Mouse (Mus musculus): ENCODE results near the gene Exosc1. TPM values are rescaled to one million over a fixed set of nuclear protein-coding genes. Genes with fewer than 3 reads are reported as not detected.
A peak's percentile ranks its signal among the peaks of the same experiment; 100 is the strongest.
"Not testable (repeated sequence)": the region's sequence is repeated elsewhere in the genome, so short reads cannot be mapped to it uniquely, and the experiment has no call there.

Gene Exosc1
- polyA plus RNA-seq (2012; rRNA removed) = 29.5 and 31.0 TPM in 2 replicates

DNA sequence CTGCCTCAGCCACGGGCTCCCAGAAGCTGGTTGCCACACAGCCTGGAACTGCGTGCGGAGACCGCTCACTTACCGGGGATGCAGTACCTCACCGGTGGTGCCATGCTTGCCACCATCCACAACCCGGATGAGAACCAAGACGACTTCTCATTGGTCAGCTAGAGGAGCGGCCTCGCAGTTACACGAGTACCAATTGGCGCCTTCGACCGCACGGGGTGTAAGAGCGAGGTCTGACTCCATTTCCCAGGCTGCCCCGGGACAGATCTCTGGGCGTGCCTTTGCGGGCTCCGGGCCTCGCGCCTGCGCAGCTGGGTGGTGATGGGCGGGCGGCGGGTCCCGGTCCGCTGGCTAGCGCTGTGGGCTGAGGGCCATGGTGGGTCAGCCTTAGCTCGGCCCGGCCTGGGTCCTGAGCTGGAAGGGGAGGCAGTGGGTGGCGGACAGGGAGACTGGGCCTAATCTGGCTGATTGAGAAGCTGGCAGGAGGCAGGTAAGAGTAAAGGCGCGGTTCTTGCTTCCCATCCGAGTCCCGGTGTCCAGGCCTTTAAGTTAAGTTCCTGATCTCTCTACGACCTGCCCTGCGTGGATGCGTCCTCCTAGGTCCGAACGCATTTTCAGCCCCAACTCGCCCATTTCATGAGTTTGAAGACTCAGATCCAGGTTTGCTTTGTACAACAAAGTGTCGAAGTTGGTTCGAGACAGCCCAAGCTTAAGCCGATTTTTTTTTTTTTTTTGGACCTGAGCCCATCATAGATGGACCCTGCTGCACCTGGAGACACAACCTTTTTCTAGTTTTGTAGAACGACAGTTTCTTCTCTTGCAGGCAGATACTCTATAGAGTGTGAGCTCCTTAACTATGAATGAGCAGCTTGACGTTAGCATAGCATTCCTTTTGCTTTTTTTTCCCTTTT, at the start of gene Exosc1, which contains the start of gene Zdhhc16:
TSS of gene Exosc1 (minus strand) at position 245 of the 908 bp plus-strand sequence.
TSS of gene Zdhhc16 (plus strand) at position 302 of the 908 bp plus-strand sequence.
- peak; percentile 98 for DNase-seq (ENCODE audit: low spot score)

DNA sequence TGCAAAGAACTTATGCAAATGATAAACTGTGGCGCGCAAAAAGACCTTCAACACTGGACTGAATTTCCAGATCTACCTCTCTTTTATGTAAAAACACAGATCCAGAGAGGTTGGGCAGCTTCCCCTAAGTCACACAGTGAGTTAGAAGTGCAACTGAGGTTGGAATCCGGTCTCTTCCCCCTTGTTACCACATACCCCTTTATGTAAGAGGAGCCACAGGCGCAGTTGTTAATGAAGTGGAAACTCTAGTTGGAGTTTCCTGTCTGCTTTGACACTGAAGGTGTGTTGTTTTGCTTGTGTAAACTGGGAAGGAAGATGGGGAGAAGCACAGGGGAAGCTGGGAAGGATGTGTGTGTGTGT, 49.5 kb upstream of the Exosc1 start:
- no peak for DNase-seq (ENCODE audit: low spot score)

DNA sequence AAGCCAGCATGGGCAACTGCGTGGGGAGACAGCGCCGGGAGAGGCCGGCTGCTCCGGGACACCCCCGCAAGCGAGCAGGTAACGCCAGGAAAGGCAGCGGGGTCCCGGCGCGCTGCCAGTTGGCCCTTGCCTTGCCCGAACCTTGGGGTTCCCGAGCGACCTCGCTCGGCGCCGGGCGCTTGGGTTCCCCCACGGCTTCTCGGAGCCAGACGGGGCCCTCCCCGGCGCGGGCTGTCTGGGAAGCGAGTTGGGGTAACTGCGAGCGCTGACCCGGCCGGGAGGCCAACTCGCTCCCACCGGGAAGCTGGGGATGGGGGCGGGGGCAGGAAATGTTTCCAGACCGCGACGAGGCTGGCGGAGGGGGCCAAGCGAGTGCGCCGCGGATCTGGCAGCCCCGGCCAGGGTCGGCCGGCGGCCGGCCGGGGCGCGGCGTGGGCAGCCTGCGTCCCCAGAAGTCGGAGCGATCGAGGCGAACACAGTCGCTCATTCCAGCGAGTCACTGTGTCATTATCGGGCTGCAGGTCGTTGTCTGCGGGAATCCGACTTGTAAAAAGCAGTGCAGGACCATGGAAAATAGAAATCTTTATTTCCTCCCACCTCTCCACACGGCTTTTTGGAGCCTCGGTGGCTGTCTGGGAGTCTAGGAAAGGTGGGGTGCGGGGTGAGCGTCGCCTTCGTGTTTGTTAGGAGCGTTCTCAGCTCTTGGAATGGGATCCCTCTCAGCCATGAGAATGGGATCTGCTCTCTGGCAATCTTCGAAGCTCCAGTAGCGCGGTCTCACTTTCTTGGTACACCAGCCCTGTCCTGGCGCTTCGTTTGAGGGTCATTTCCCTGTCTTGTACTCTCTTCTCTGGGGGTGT, 48.9 kb upstream of the Exosc1 start:
- DNase-seq (ENCODE audit: low spot score) = no peak

DNA sequence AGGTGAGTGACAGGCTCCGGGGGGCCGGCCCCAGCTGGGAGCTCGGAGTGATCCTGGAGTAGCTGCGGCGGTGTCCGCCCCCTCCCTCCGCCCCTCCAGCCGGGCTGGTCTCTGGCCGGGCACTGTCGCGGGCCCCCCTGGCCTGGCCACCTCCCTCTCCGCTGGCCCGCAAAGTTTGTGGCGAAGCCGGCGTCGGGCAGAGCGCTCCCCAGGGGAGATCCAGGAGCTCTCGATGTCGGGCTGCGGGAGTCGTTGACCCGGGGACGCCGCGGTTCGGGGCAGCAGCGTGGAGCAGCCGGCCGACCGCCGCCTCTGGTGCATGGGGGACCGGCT, 48.3 kb upstream of the Exosc1 start, which contains the start of gene Ubtd1:
TSS of gene Ubtd1 (plus strand) at position 169 of the 333 bp plus-strand sequence.
- DNase-seq (ENCODE audit: low spot score) = no peak

DNA sequence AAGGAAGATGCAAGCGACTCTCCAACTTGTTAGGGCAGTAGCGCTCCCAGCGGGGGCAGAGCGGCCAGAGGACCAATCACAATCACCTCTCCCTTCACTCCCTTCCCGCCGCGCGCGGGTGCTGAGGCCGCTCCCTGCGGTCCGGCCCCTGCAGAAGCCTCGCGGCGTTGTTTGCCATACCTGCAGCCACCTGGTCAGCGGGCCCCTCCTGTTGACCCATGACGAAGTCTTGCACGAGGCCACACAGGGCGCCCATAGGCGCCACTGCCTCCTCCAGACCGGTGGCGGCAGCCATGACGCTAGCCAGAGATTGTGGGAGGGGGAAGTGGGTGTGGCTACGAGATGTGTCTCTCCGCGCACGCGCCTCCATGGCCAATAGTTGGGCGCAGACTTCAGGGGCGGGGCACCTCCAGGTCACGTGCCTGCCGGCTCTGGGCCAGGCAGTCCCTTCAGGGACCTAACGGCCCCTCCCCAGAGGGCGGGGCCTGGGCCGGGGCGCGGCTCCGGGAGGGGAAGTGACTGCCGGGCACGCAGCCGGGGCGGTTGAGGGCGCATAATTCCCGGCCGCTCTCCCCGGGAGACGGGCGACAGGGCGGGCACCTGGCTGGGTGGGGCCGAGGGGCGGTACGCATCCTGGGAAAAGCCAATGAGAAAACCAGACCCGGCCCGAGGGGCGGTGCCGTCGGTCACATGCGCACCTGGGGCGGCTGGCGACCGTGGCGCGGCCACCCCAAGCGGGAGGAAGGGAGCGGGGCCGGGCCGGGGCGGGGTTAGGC, 47.8 kb upstream of the Exosc1 start, which contains the start of gene Mms19:
TSS of gene Mms19 (minus strand) at position 339 of the 776 bp plus-strand sequence.
- peak; percentile 99 for DNase-seq (ENCODE audit: low spot score)

DNA sequence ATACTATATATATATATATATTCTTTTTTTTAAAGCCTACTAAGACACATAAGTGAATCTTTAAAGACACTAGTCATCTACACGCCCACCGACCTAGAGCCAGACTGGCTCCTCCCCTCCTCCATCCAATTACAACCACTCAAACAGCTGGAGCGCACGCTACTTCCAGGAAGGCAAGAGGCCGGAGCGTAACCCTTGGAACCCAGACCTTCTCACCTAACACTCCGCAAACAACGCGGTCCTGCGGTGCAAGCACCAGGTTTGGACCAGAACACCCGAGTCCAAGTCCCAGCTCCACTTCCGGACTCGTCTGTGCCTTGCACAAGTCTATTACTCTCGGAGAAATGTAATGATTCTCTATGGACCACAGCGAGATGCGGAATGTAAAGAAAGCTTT, 47.2 kb upstream of the Exosc1 start:
- peak; percentile 38 for DNase-seq (ENCODE audit: low spot score)

DNA sequence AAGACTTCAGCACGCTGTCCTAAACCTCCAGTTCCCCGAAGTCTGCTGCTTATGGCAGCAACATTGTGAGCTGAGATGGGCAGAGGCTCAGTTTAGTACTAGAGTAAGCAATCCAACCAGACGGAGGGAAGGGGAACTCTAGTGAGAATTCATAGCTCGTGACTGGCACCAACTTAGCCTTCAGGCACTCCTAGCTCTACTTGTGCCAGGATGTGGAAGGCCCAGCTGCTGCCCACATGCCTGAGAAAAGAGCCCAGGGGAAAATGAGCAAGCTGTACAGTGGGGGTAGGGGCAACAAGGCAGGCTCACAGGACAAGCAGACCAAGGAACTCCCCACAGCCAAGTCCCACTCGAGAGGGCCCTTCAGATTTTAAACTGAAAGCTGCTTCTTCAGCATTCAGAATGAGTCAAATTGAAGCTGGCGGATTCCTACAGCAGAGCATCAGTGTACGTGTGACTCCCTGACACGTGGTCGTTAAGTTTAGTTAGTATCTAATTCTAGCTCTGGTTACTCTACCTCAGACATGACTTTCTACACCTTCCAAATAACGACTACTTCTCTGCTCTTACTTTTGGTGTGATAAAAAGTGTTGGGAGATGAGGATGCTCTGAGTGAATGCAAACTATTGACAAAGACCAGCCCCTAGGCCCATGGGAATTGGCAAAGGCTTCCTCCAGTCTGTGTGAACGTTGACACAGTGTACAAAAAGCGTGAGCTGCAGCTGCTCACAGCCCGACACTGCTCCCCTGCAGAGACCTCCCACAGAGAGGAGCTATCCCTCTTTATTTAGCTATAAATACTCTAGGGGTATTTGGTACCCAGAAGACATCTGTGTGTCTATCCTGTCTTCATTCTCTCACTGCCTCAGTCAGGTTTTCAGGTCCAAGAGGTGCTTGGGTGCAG, 40.9 kb upstream of the Exosc1 start:
- no peak for DNase-seq (ENCODE audit: low spot score)

DNA sequence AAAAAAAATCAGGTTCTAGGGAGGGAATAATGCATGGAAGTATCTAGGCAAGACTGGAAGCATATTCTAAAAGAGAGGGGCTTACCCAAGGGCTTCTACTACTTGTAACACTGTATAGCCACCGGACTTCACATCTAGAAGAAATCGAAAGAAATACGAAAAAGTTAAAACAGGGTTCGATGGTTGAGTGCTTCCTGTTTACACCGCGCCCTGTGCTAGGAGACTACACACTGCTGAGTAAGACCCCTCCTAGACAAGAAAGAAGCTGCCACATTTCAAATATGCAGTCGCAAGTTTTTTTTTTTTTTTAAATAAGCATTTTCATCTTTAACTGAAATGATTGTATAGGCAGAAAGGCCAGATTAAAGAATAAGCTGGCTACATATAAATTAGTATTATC, 36.4 kb upstream of the Exosc1 start:
- no peak for DNase-seq (ENCODE audit: low spot score)

DNA sequence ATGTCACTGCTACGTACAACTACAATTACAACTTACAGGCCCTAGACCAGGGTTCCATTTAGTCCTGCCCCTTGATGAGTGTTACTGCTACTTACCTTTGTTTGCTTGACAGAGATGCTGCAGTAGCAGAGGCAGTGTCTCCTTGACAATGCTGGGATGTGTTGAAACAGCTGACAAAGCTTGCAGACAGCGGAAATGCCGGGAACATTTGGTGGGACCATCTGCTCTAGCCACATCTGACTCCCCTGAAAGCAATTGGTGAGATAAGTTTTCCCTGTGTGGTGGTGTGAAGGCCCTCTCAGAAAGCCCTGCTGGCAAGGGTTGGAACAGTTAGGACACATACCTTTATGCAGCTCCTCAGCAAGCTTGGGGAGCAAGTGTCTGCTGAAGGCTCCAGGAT, 20.4 kb upstream of the Exosc1 start:
- DNase-seq (ENCODE audit: low spot score) = no peak

DNA sequence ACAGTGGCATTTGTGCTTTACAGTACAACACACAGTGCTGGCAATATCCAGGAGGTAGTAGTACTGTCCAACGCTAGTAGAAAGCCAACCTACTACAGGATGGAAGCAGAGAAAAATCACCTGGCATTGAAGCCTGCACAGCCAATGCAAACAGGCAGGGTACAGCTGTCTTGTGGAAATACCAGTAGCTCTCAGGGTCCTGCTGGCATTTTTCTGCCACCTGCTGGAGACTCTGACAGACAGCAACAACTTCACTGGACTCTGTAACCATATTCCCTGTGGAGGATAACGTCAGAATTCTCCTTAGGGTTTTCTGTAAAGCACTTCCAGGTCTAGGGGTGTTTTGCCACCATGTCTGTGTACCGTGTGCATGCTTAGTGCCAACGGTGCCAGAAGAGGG, 19.1 kb upstream of the Exosc1 start:
- no peak for DNase-seq (ENCODE audit: low spot score)

DNA sequence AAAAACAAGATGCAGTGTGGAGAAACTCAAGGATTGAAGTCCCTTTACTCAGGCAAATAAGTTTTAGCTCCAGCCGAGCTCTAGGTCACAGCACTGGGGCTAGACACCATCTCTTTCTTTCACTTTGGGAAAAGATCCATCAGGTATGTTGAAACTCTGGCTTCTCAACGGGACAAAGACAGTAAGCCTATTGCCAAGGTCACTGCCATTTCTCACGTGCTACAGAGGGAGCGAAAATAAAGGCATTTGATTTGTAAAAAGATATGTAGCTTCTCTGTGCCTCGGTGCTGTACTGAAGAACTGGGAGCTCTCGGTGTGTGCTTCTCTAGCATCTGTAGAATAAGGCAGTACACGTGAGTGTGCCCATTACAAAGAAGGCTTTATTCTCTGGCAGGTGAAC, 10.6 kb upstream of the Exosc1 start:
- DNase-seq (ENCODE audit: low spot score) = no peak

DNA sequence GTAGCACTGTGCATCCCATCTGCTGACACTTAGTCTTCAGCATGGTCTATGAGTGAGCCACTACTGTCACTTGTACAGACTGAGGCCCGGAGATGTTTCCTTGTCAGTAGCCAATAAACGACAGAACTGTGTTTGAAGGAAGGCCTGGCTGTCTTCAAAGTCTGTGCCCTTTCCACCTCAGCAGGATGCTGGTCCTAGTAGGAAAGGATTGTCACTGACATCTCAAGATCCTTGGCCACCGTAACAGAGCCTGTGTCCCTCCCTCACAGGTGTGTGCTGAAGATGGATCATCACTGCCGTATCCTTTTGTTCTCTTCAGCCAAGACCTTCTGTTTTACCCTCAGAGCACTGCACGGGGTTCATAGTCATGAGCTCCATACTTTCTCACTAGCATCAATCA, 5.3 kb upstream of the Exosc1 start:
- DNase-seq (ENCODE audit: low spot score) = no peak

DNA sequence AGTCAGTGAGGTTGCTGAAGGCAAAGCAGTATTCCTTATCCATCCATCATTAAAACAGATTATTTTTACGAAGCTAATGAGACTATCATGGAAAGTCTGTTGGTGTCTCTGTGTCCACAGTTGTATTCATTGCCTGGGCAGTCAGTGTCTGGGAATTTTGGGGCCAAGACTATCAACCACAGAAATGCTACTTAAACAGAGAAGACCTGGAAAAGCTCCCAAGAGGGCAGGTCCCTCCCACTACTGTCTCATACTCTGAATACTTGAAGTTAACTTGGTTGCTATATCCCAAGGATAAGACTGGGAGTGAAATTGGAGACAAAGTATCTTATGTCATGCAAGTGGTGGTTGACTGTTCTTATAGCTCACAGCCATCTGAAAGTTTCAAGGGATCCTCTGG, 2.7 kb upstream of the Exosc1 start:
- no peak for DNase-seq (ENCODE audit: low spot score)

DNA sequence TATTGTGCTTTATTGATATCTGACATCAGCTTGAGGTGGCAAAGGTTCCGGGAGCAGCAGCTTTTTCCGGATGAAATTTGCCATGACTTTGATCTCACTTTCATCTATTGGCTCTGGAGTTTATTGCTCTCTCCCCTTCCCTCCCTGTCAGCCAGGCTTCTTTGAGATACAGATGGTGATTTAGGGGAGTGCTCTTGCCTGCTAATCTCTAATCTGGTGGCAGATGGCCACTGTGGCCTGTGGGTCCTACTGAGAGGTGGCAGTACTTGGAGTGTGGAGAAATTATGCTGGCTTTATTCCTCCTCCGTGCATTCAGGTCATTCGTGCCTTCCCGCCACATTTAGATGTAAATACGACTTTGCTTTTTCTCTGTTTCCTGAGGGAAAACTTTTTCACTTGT, 901 bp upstream of the Exosc1 start:
- no peak for DNase-seq (ENCODE audit: low spot score)

DNA sequence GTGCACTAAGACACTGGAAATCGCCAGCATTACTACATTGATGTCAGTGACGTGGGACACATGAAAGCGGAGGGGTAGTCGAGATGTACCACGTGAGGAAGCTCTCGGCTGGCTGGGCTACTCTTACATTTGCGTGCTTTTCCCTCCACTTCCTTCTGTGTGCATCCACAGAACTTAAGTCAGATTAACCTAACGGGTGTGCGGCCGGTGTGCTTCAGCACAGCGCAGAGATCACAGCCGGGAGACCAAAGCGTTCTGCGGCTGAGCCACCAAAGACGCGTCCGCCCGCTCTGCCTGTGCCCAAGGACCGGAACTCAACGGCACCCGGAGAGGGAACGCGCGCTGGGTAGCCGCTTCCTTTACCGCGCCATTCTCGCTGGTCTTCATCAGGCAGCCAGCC, 537 bp downstream of the Exosc1 start:
- DNase-seq (ENCODE audit: low spot score) = no peak

DNA sequence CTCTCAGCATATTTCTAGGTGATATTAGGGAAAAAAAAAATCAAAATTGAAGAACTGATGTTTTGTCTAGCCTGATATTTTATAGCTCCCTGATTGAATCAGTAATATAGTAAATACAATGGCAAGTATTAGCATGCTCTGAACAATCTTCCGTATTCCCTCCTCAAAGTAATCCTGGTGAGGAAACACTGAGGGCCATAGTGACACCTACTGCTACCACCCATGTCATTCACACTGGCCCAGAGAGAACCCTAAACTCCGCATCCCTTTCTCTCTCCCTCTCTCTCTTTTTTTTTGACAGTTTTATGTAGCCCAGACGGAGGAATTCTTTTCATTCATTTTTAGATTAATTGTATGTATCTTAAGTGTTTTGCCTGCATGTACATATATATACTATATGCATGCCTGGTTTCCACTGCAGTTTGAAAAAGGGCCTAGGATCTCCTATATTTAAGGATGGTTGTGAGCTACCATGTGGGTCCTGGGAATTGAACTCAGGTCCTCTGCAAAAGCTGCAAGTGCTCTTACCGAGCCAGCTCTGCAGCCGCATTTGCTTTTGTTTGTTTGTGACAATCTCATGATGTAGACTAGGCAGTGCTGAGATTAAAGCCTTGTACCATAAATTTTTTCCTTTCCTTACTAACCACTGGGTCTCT, 12.7 kb downstream of the Exosc1 start:
- DNase-seq (ENCODE audit: low spot score) = no peak

DNA sequence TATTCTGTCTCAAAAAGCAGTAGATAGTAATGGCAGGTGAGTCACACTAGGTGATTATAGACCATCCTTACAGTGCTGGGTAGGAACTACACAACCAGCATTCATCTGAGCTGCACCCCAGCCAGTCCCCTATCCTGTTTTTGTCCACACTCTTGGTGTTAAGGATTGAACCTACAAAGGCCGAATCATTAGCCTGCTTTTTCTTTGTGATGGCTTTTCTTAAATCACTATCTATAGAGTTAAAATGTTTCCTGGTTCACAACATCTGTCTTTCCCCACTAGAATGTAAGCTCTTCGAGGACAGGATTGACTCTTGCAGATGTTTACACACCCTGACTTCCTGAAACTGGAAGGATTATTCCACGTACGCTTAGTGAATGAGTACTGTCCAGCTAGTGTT, 13.8 kb downstream of the Exosc1 start:
- no peak for DNase-seq (ENCODE audit: low spot score)

DNA sequence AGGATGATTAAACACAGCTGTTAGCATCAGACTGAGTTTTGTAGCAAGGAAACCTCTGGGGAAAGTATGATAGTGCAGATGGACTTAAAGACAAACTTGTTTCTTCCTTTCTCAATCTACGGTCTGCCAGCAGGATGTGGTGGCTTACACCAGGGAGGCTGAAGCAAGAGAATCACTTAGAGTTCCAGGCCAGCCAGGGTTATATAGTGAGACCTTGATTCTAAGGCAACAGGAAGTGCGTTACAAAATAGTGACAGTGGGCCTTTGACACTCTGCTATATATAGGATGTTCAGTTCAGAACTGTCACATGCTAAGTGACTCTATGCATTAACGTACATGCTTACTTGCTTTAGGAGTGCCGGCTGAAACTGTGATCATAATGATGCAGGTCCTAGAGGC, 16.4 kb downstream of the Exosc1 start:
- no peak for DNase-seq (ENCODE audit: low spot score)

DNA sequence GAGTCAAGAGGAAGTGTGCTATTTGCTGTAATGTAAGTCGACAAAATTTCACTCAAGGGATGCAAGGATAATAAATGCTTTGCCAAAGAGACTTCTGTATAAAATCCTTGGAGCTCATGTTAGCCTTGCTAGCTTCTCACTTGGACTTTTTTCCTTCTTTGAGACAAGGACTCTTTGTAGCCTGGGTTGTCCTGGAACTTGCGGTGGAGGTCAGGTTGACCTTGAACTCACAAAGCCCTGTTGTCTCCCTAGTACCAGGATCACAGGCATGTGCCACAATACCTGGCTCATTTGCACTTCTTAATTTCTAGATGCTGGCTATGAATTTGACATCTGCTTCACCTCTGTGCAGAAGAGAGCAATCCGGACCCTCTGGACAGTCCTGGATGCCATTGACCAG, 17.9 kb downstream of the Exosc1 start:
- no peak for DNase-seq (ENCODE audit: low spot score)

DNA sequence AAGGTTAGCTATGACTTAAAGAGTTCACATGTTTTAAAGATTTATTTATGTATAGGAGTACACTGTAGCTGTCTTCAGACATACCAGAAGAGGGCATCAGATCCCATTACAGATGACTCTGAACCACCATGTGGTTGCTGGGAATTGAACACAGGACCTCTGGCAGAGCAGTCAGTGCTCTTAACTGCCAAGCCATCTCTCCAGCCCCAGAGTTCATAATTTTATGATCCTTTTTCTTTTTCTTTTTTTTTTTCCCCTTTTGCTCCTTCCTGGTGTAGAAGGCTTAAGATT, 18.7 kb downstream of the Exosc1 start:
- DNase-seq (ENCODE audit: low spot score) = not testable (repeated sequence)
